Mouse (Mus musculus): ENCODE results near the gene Tns4.

GRCm38 (mm10) chr11:99105981-99106726 lies 17.0 kb upstream of the Tns4 start:
- TF ChIP-seq CTCF (IDR thresholded peaks at IDR 0.05; ENCODE audit: low read depth) (no peak), EP300 (IDR thresholded peaks at IDR 0.05; ENCODE audit: low read depth) (no peak)
